Mouse (Mus musculus): ENCODE measurements around the gene Krt88. TPM values are rescaled to one million over a fixed set of nuclear protein-coding genes. Genes with fewer than 3 reads are reported as not detected.

Krt88 gene
- polyA plus RNA-seq, 1 experiment from 2014 or later: 0.13 TPM

DNA sequence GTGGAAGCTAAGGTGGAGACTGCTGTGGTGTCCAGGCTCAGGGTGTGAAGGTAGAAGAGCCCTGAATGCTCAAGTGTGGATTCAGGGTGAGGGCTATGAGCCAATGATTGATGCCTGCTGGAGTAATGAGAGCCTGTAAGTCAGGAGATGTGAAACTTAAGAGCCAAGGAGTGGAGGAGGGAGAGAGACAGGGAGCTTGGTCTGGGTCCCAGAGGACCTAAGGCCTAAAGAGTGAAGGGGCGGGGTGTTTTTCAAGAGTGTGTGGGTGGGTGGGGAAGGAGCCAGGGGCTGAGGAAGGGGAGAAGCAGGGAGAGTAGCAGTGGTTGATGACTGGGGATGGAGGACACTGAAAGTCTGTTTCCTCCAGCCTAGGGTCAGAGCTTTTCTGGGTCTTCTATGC lies 36.1 kb downstream of the Krt88 start:
- Histone ChIP-seq H3K36me3 (ENCODE audit: insufficient read depth, low read length) (no peaks in the 10 kb centered on the region), H3K9ac (ENCODE audit: low read depth, low read length) (no peak overlapping the region), H3K4me3 (replicated peaks; ENCODE audit: low read depth, low read length) (no peak overlapping the region), H3K27me3 (ENCODE audit: insufficient read depth, low read length) (no peaks in the 10 kb centered on the region), H3K4me2 (ENCODE audit: low read length) (no peak overlapping the region), H3K4me1 (replicated peaks; ENCODE audit: insufficient read depth, low read length) (peaks cover 6% of the 10 kb centered on the region; the same call in 1 of the 2 replicates), H3K9me3 (replicated peaks; ENCODE audit: low read length) (no peaks in the 10 kb centered on the region), H3K27ac (no peak overlapping the region)
- ATAC-seq (replicated peaks; ENCODE audit: low FRiP score, low read depth) (no peak), DNase-seq (ENCODE audit: low spot score) (peak; percentile 27)
- WGBS: 60% methylated on average over 1 of the region's 1 CpGs
- no peak for TF ChIP-seq CTCF (IDR thresholded peaks at IDR 0.05; ENCODE audit: low read depth)

DNA sequence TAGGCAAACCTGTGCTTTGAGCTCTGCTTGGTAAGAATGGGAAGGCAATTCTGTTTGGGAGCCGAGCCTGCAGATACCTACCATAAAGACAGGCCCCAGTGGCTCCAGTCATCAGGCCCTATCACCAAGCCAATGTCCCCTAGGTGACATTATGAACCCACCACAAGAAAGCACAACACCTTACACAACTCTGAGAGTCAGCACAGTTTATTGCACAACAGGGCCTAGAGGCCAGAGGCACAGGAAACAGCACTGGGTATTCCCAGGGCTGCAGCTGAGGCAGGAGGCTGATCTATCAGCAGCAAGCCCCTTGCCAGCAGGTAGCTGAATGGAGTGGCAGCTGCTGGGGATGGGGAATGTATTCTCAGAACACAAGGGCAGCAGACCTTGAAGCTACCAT lies 37.4 kb downstream of the Krt88 start:
- ATAC-seq (replicated peaks; ENCODE audit: low FRiP score, low read depth) (no peak), DNase-seq (ENCODE audit: low spot score) (no peak)
- H3K4me2 ChIP-seq (ENCODE audit: low read length): no peak overlapping the region
- no peak overlapping the region for H3K4me3 ChIP-seq (replicated peaks; ENCODE audit: low read depth, low read length)
- no peaks in the 10 kb centered on the region for H3K36me3 ChIP-seq (ENCODE audit: insufficient read depth, low read length)
- no peak for TF ChIP-seq CTCF (IDR thresholded peaks at IDR 0.05; ENCODE audit: low read depth)
- no peaks in the 10 kb centered on the region for H3K9me3 ChIP-seq (replicated peaks; ENCODE audit: low read length)
- WGBS: 56% methylated on average over 1 of the region's 1 CpGs
- H3K4me1 ChIP-seq (replicated peaks; ENCODE audit: insufficient read depth, low read length): no peaks in the 10 kb centered on the region
- no peak overlapping the region for H3K27ac ChIP-seq
- no peaks in the 10 kb centered on the region for H3K27me3 ChIP-seq (ENCODE audit: insufficient read depth, low read length)
- H3K9ac ChIP-seq (ENCODE audit: low read depth, low read length): no peak overlapping the region

DNA sequence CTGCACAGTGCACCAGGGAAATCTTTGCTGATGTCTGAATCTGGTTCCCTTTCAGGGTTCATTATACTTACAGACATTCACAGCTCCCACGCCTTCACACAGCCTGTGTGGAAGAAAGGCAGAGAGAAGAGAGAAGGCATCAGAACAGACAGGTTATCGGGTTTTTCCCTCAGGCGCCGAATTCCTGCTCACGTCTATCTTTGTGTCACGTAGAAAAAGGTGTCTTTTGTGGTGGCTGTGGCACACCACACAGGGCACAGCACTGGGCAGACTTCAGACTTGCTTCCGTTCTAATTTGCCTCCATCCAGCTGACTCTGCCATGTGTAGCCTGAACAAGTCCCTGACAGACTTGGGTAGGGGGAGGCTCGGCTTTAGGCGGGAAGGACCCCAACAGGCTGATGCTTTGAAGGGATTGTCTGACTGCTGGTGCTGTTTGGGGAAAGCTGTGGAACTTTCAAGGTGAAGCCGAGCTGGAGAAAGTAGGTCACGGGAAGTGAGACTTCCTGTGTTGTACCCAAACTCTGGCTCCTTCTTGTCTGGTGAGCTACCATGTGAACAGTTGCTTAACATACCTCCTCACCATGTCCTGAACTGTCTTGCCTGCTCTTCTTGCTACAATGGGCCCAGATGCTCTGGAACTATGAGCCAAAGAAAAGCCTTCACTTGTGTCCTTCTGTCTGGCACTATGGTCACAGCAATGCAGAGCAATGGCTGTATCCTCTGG lies 38.5 kb downstream of the Krt88 start:
- H3K36me3 ChIP-seq (ENCODE audit: insufficient read depth, low read length): no peaks in the 10 kb centered on the region
- H3K9me3 ChIP-seq (replicated peaks; ENCODE audit: low read length): no peaks in the 10 kb centered on the region
- ATAC-seq (replicated peaks; ENCODE audit: low FRiP score, low read depth) (no peak), DNase-seq (ENCODE audit: low spot score) (no peak)
- H3K4me2 ChIP-seq (ENCODE audit: low read length): no peak overlapping the region
- H3K4me1 ChIP-seq (replicated peaks; ENCODE audit: insufficient read depth, low read length): no peaks in the 10 kb centered on the region
- no peak overlapping the region for H3K4me3 ChIP-seq (replicated peaks; ENCODE audit: low read depth, low read length)
- WGBS: 82% methylated on average over 11 of the region's 11 CpGs
- TF ChIP-seq CTCF (IDR thresholded peaks at IDR 0.05; ENCODE audit: low read depth): no peak
- H3K9ac ChIP-seq (ENCODE audit: low read depth, low read length): no peak overlapping the region
- H3K27ac ChIP-seq: no peak overlapping the region
- no peaks in the 10 kb centered on the region for H3K27me3 ChIP-seq (ENCODE audit: insufficient read depth, low read length)

DNA sequence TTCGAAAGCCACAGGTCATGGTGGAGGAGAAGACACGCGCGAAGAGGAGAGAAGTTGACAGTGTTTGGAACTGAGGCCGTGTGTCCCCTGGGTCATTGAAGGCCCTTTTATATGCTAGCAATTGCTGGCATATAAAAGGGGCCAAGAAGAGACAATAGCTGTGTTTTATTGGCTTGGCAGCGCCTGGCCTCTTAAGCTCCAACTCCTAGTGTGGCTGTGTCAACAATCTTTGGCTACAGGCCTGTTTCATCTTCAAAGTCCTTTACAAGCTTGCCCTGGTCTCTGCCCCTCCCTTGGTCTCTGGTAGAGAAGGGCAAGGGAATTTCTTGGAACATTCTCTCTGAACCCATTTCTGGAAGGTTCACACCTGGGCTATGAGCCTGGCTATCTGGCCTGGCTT lies 43.9 kb downstream of the Krt88 start, which contains the start of gene Krt83:
Gene Krt83, minus strand, starts transcription at position 82 of the 400 bp plus-strand sequence.
- TF ChIP-seq CTCF (IDR thresholded peaks at IDR 0.05; ENCODE audit: low read depth): no peak
- no peaks in the 10 kb centered on the region for H3K27me3 ChIP-seq (ENCODE audit: insufficient read depth, low read length)
- no peak for ATAC-seq (replicated peaks; ENCODE audit: low FRiP score, low read depth)
- DNase-seq (ENCODE audit: low spot score): no peak
- no peak within 1 kb of the TSS for H3K27ac ChIP-seq
- no peaks in the 10 kb centered on the region for H3K36me3 ChIP-seq (ENCODE audit: insufficient read depth, low read length)
- no peak within 1 kb of the TSS for H3K4me2 ChIP-seq (ENCODE audit: low read length)
- no peak within 1 kb of the TSS for H3K9ac ChIP-seq (ENCODE audit: low read depth, low read length)
- no peaks in the 10 kb centered on the region for H3K9me3 ChIP-seq (replicated peaks; ENCODE audit: low read length)
- WGBS: 59% methylated on average over 6 of the region's 6 CpGs
- H3K4me1 ChIP-seq (replicated peaks; ENCODE audit: insufficient read depth, low read length): no peaks in the 10 kb centered on the region
- no peak within 1 kb of the TSS for H3K4me3 ChIP-seq (replicated peaks; ENCODE audit: low read depth, low read length)

DNA sequence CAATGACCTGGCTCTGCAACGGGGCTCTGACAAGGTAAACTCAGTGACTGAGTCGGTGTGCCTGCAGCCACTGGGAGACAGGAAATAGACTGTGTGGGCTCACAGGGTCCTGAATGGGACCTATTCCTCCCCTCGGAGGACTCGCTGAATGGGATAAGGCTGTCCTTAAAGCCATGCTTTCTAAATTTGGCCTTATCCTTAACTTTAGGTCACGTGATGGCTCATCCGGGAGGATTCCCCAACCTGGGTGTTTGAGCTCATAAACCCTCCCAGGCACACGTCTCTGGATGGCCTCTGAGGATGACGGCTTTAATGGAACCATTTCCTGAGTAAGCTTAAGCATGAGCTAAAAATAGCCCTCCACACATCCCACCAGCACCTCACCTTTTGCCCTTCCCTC lies 45.2 kb downstream of the Krt88 start:
- Histone ChIP-seq H3K9ac (ENCODE audit: low read depth, low read length) (no peak overlapping the region), H3K4me1 (replicated peaks; ENCODE audit: insufficient read depth, low read length) (no peaks in the 10 kb centered on the region), H3K27me3 (ENCODE audit: insufficient read depth, low read length) (no peaks in the 10 kb centered on the region), H3K4me2 (ENCODE audit: low read length) (no peak overlapping the region), H3K36me3 (ENCODE audit: insufficient read depth, low read length) (no peaks in the 10 kb centered on the region), H3K27ac (no peak overlapping the region), H3K9me3 (replicated peaks; ENCODE audit: low read length) (no peaks in the 10 kb centered on the region), H3K4me3 (replicated peaks; ENCODE audit: low read depth, low read length) (no peak overlapping the region)
- ATAC-seq (replicated peaks; ENCODE audit: low FRiP score, low read depth) (no peak), DNase-seq (ENCODE audit: low spot score) (no peak)
- WGBS: 18% methylated on average over 8 of the region's 8 CpGs
- TF ChIP-seq CTCF (IDR thresholded peaks at IDR 0.05; ENCODE audit: low read depth): no peak

- H3K4me1 ChIP-seq (replicated peaks; ENCODE audit: insufficient read depth, low read length): no peaks in the 10 kb centered on the region
- no peak overlapping the region for H3K4me2 ChIP-seq (ENCODE audit: low read length)
- DNase-seq (ENCODE audit: low spot score) (no peak), ATAC-seq (replicated peaks; ENCODE audit: low FRiP score, low read depth) (no peak)
- no peaks in the 10 kb centered on the region for H3K36me3 ChIP-seq (ENCODE audit: insufficient read depth, low read length)
- WGBS: 95% methylated on average over 6 of the region's 6 CpGs
- H3K9ac ChIP-seq (ENCODE audit: low read depth, low read length): no peak overlapping the region
- no peak overlapping the region for H3K27ac ChIP-seq
- no peak for TF ChIP-seq CTCF (IDR thresholded peaks at IDR 0.05; ENCODE audit: low read depth)
- H3K9me3 ChIP-seq (replicated peaks; ENCODE audit: low read length): no peaks in the 10 kb centered on the region
- no peak overlapping the region for H3K4me3 ChIP-seq (replicated peaks; ENCODE audit: low read depth, low read length)
- H3K27me3 ChIP-seq (ENCODE audit: insufficient read depth, low read length): no peaks in the 10 kb centered on the region
Observed at GRCm38 (mm10) chr15:101493713-101494112, 46.2 kb downstream of the Krt88 start.

DNA sequence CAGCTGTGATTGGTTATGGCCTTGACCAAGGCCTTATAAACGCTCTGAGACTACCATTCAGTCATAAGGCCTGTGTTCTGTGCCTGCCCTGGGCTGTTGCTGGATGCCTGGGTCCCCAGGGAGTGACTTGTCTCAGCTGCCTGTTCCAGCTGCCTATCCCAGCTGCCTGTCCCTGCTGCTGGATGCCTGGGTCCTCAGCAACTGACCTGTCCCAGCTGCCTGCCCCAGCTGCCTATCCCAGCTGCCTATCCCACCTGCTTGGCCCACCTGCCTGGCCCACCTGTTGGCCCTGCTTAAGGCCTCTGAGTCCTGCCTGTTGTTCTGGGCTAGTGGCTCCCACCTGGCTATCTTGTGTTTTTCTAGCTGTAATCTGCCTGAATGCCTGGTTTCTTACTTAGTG lies 46.7 kb downstream of the Krt88 start:
- 43% methylated on average over 1 of the region's 1 CpGs for WGBS
- H3K36me3 ChIP-seq (ENCODE audit: insufficient read depth, low read length): no peaks in the 10 kb centered on the region
- no peak for DNase-seq (ENCODE audit: low spot score)
- no peak for TF ChIP-seq CTCF (IDR thresholded peaks at IDR 0.05; ENCODE audit: low read depth)
- H3K4me2 ChIP-seq (ENCODE audit: low read length): no peak overlapping the region
- no peak overlapping the region for H3K4me3 ChIP-seq (replicated peaks; ENCODE audit: low read depth, low read length)
- no peaks in the 10 kb centered on the region for H3K9me3 ChIP-seq (replicated peaks; ENCODE audit: low read length)
- no peak overlapping the region for H3K9ac ChIP-seq (ENCODE audit: low read depth, low read length)
- no peaks in the 10 kb centered on the region for H3K4me1 ChIP-seq (replicated peaks; ENCODE audit: insufficient read depth, low read length)
- no peaks in the 10 kb centered on the region for H3K27me3 ChIP-seq (ENCODE audit: insufficient read depth, low read length)
- no peak overlapping the region for H3K27ac ChIP-seq
- ATAC-seq (replicated peaks; ENCODE audit: low FRiP score, low read depth): no peak
